Mouse (Mus musculus): ENCODE data around the gene Tex44.

GRCm38 (mm10) chr1:86397621-86398020, 28.5 kb upstream of the Tex44 start:
- TF ChIP-seq POLR2AphosphoS5 (IDR thresholded peaks at IDR 0.05; ENCODE audit: insufficient replicate concordance, low read depth, low read length) (no peak), CTCF (IDR thresholded peaks at IDR 0.05; ENCODE audit: low read depth, low read length) (no peak), TAL1 (conservative IDR thresholded peaks at IDR 0.05; ENCODE audit: low read depth, low read length) (no peak), GATA1 (IDR thresholded peaks at IDR 0.05; ENCODE audit: borderline replicate concordance, low read length) (no peak), GATA2 (IDR thresholded peaks at IDR 0.05; ENCODE audit: borderline replicate concordance, low read depth, low read length) (no peak)
